Mouse (Mus musculus) embryonic facial prominence, embryonic 11.5 days (tissue): ENCODE data around the gene 4930404H24Rik. TPM values are rescaled to one million over a fixed set of nuclear protein-coding genes. Genes with fewer than 3 reads are reported as not detected.

Source experiments
- ATAC-seq: fragments of 200-750 bp; cut with Nextera tagmentation; replicated peaks from 2 replicates; pipeline ENCODE4 v1.8.0; 2017; ENCODE audit warnings: low read depth; ENCODE audit not compliant: insufficient number of reproducible peaks, low FRiP score, low TSS enrichment
- DNase-seq: peaks from one replicate; pipeline ENCODE4 v3.0.0-alpha.2; 2015; ENCODE audit warnings: low spot score
- H3K27ac ChIP-seq: fragments of 300-500 bp; sonication (generic); replicated peaks from 2 replicates; pipeline ENCODE4 v1.5.1; 2014; ENCODE audit warnings: mild to moderate bottlenecking, low read depth, low read length, control low read depth
- H3K27me3 ChIP-seq: fragments of 300-500 bp; sonication (generic); 2 replicates; pipeline ENCODE4 v1.6.1; 2014; ENCODE audit warnings: mild to moderate bottlenecking, low read length, moderate library complexity, mixed read lengths; ENCODE audit not compliant: control insufficient read depth, insufficient read depth
- H3K36me3 ChIP-seq: fragments of 300-500 bp; sonication (generic); replicated peaks from 2 replicates; pipeline ENCODE4 v1.6.1; 2014; ENCODE audit warnings: low read depth, mild to moderate bottlenecking, low read length, moderate library complexity, mixed read lengths; ENCODE audit not compliant: control insufficient read depth, insufficient read depth
- H3K4me1 ChIP-seq: fragments of 300-500 bp; sonication (generic); 2 replicates; pipeline ENCODE4 v1.6.1; 2014; ENCODE audit warnings: low read length, mixed read lengths; ENCODE audit not compliant: control insufficient read depth, insufficient read depth
- H3K4me2 ChIP-seq: fragments of 300-500 bp; sonication (generic); 2 replicates; pipeline ENCODE4 v1.6.1; 2014; ENCODE audit warnings: low read depth, mild to moderate bottlenecking, control low read depth, low read length, moderate library complexity
- H3K4me3 ChIP-seq: fragments of 300-500 bp; sonication (generic); 2 replicates; pipeline ENCODE4 v1.5.1; 2014; ENCODE audit warnings: low read depth, low read length, control low read depth
- H3K9ac ChIP-seq: fragments of 300-500 bp; sonication (generic); replicated peaks from 2 replicates; pipeline ENCODE4 v1.6.1; 2014; ENCODE audit warnings: mild to moderate bottlenecking, control low read depth, low read length
- H3K9me3 ChIP-seq: fragments of 300-500 bp; sonication (generic); replicated peaks from 2 replicates; pipeline ENCODE4 v1.6.1; 2016; ENCODE audit warnings: mild to moderate bottlenecking, low read length, inconsistent platforms, mixed read lengths; ENCODE audit not compliant: control insufficient read depth
- WGBS: fragments of 180-500 bp; shearing (Covaris S2); extraction: QIAGEN DNeasy Blood & Tissue Kit; methylation state at CpG from one replicate; pipeline ENCODE4 v1.1.7; 2014; 5-methylcytosine and 5-hydroxymethylcytosine counted together
- polyA plus RNA-seq: library from polyadenylated mRNA; unstranded; fragments of >200 nt; fragmentation: Nextera tagmentation; extraction: Ambion mirVana; gene quantifications from 2 replicates; pipeline ENCODE4 v1.2.1, GENCODE M21; 2014

The 4930404H24Rik gene
- polyA plus RNA-seq, 1 experiment from 2014 or later, result not detected

DNA sequence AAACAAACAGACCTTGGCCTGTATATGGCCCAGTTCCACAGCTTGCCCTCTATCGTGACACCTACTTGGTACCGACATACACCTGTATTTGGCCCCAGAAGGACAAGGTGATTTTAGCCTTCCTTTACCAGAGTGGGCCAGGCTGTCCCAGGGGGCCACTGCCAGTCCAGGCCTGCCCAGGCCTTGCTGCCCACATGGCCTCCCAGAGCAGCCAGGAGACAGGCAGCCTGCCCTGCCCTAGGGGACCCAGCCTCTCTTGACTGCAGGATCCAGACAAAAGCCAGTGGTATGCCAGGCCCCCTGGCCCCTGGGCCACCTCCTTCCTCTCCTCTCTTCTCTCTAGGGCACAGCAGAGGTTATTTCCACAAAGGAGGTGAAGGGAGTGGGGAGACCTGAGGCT is 15.4 kb downstream of the 4930404H24Rik start:
- Histone ChIP-seq H3K27me3 (no peaks in the 10 kb centered on the region; the same call in 1 of the 2 replicates), H3K9me3 (no peaks in the 10 kb centered on the region), H3K36me3 (no peaks in the 10 kb centered on the region), H3K9ac (no peak overlapping the region; the same call in 1 of the 2 replicates), H3K4me2 (no peak overlapping the region), H3K4me3 (no peak overlapping the region), H3K4me1 (peaks cover 9% of the 10 kb centered on the region; the same call in 1 of the 2 replicates), H3K27ac (no peak overlapping the region)
- 85% methylated on average over 2 of the region's 2 CpGs for WGBS
- no peak for DNase-seq
- no peak for ATAC-seq

DNA sequence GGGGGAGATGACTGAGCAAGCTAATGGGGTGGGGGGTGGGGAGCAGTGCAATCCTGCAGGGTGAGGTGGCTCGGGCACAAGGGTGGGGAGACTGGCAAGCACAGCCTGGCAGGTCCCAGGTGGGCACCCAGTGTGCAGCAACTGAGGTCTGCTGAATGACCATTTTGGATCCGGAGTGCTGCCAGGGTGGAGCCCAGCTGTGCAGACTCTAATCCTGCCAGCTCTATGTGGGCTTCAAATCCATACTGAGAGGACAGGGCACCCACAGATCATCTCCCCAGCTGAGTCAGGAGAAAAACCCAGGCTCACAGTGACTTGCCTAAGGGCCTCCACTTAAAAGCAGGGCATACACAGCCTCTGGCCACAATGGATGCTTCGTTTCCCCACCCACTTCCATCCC is 15.8 kb downstream of the 4930404H24Rik start:
- Histone ChIP-seq H3K9ac (no peak overlapping the region), H3K27me3 (no peaks in the 10 kb centered on the region; the same call in 1 of the 2 replicates), H3K9me3 (no peaks in the 10 kb centered on the region), H3K4me3 (no peak overlapping the region), H3K36me3 (no peaks in the 10 kb centered on the region), H3K4me1 (peaks cover 9% of the 10 kb centered on the region; the same call in 1 of the 2 replicates), H3K27ac (no peak overlapping the region), H3K4me2 (no peak overlapping the region)
- ATAC-seq (no peak), DNase-seq (no peak)
- WGBS, result 53% methylated on average over 3 of the region's 3 CpGs

DNA sequence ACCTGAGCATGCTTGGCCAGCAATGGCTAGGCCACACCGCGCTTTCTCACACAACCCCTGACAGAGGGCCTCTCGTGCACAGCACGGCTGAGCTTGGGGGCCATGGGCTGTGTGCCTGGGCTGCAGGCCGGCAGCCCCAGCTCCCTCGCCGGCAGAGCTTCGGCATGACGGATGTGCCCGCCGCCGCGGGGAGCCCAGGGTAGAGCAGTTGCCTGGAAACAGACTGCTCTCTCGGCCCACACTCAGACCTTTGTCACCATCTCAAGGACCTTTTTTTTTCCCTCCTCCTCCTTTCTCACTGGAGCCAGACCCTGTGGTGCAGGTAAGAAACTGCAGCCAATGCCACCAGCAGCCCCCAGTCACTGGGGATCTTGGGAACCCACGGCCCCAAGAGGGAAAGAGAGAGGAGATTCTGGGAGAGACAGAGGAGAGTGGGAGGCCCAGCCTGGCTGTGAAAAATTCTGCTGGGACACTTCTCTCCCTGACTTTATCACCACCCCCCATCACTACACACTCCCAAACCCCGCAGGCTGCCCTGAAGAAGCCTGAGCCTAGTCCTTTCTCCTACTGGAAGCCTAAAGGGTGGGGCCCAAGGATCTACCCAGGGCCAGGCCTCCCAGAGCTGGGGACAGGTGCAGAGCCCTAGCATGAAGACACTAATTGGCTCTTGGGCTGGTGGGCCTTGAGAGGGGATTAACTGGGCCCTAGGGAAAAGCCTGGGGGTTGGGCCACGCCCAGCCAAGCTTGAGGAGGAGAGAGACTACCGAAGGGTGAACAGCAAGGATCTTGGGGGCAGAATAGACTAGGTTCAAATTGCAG is 16.8 kb downstream of the 4930404H24Rik start:
- H3K9me3 ChIP-seq, result no peaks in the 10 kb centered on the region
- peaks cover 9% of the 10 kb centered on the region; the same call in 1 of the 2 replicates for H3K4me1 ChIP-seq
- DNase-seq, result no peak
- no peaks in the 10 kb centered on the region for H3K36me3 ChIP-seq
- peak overlapping the region; percentile 47 for H3K9ac ChIP-seq
- H3K4me2 ChIP-seq, result peak overlapping the region; percentile 2; the same call in 1 of the 2 replicates
- 15% methylated on average over 18 of the region's 18 CpGs for WGBS
- ATAC-seq, result 0 out of 2 replicates have a peak, but pooled peaks have one; percentile 38
- no peak overlapping the region for H3K4me3 ChIP-seq
- no peak overlapping the region for H3K27ac ChIP-seq
- H3K27me3 ChIP-seq, result no peaks in the 10 kb centered on the region; the same call in 1 of the 2 replicates

DNA sequence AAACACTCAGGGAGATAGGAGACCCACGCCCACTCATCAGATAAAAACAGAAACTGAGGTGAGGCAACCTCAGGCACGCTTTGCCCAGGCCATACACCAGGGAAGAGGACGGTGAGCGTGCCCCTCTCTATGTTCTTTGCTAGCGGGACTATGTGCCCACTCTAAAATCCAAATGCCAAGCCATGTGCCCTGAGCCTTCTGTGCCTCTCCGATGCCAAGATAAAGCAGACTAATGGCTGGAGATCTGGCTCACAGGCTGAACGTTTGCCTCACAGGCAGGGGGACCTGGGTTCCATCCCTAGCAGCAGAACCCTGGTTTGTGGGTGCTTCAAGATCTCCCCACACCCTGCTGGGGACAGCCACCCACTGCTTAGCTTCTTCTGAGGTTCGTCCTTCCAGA is 17.5 kb downstream of the 4930404H24Rik start:
- Histone ChIP-seq H3K27me3 (no peaks in the 10 kb centered on the region; the same call in 1 of the 2 replicates), H3K36me3 (no peaks in the 10 kb centered on the region), H3K9ac (no peak overlapping the region), H3K4me3 (no peak overlapping the region), H3K4me1 (peaks cover 9% of the 10 kb centered on the region; the same call in 1 of the 2 replicates), H3K4me2 (no peak overlapping the region), H3K27ac (no peak overlapping the region), H3K9me3 (no peaks in the 10 kb centered on the region)
- ATAC-seq (no peak), DNase-seq (no peak)
- 81% methylated on average over 8 of the region's 8 CpGs for WGBS

DNA sequence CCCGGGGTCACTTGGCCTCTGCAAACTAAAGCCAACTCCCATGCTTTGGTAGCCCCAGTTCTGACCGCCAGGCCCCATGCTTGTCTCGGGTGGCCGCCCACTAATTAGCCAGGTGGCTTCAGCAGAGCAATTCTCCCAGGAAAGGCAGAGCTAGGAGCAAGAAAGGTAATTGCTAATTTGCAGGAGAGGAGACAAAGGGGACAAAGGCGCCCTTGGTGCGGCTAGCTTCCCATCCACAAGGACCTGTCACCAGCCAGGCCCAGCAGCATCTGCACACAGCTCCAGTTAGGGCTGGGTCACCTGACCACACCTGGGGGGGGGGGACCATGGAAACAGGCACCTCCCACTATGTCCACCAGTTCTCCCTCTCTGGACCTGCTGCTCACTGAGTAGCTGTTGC is 19.0 kb downstream of the 4930404H24Rik start:
- ATAC-seq (no peak), DNase-seq (no peak)
- Histone ChIP-seq H3K36me3 (no peaks in the 10 kb centered on the region), H3K27ac (no peak overlapping the region), H3K4me3 (no peak overlapping the region), H3K9me3 (no peaks in the 10 kb centered on the region), H3K27me3 (no peaks in the 10 kb centered on the region; the same call in 1 of the 2 replicates), H3K9ac (no peak overlapping the region), H3K4me1 (peaks cover 9% of the 10 kb centered on the region; the same call in 1 of the 2 replicates), H3K4me2 (no peak overlapping the region)
- WGBS, result 41% methylated on average over 6 of the region's 6 CpGs

DNA sequence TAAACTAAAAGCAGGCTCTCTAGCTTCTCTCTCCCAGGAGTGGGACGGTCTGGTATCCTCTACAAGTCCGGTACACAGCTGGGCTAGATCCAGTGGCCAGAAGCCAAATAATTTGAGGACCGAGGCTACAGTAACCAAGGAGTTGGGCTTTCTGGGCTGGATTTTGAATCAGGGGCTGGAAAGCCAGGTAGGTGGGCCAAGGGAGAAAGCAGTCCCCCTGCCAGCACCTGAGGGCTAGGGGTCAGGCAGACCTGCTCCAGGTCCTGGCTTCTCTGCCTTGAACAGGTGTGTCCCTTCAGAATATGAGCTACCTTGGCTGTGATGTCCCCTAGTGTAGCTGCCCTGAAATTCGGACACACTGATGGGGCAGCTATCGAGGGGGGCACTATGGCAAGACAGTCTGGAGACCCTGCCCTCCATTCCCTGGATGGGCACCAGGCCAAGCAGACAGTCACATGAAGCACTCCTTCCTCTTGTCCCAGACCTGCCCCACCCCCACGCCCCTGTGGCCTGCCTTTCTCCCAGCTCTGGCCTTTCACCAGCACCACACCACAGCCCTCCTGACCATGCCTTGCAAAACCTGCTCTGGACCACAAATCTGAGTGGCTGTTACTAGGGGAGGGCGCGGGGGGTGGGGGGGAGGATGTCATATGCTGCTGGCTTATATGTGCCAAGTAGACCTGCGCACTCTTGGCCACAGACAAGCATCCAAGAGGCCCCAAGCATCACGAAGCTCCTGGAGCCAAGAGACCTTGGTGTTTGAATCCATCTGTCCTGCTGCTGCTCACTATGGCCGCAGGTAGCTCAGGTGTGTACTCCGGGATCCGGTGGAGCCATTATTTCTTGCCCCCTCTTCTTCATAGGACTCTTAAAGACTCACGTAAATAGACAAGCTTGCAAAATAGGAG is 20.1 kb downstream of the 4930404H24Rik start:
- Histone ChIP-seq H3K9me3 (no peaks in the 10 kb centered on the region), H3K4me1 (peaks cover 9% of the 10 kb centered on the region; the same call in 1 of the 2 replicates), H3K9ac (peak overlapping the region; percentile 13), H3K27me3 (no peaks in the 10 kb centered on the region; the same call in 1 of the 2 replicates), H3K4me3 (no peak overlapping the region), H3K4me2 (no peak overlapping the region), H3K27ac (no peak overlapping the region), H3K36me3 (no peaks in the 10 kb centered on the region)
- WGBS, result 82% methylated on average over 14 of the region's 14 CpGs
- DNase-seq, result no peak
- ATAC-seq, result no peak

DNA sequence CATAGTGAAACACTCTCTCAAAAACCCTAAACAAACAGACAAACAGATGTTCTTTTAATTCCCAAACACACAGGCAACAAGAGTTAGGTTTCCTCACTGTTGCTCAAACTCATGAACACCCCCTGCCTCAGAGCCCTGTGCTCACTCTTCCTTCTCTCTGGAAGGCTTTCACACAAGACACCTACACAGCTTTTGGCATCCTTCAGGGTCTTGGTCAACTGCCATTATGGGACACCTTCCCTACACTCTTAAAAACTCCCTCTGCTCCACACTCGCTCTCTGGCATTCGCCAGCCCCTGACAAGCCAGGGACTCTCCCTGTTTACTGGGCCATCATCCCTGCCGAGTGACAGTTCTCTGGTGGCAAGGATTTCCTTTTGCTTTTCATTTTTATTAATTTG is 21.4 kb downstream of the 4930404H24Rik start:
- no peak overlapping the region for H3K9ac ChIP-seq
- ATAC-seq (no peak), DNase-seq (no peak)
- H3K27me3 ChIP-seq, result no peaks in the 10 kb centered on the region; the same call in 1 of the 2 replicates
- no peak overlapping the region for H3K4me2 ChIP-seq
- no peaks in the 10 kb centered on the region for H3K36me3 ChIP-seq
- H3K27ac ChIP-seq, result no peak overlapping the region
- H3K9me3 ChIP-seq, result no peaks in the 10 kb centered on the region
- H3K4me3 ChIP-seq, result no peak overlapping the region
- peaks cover 9% of the 10 kb centered on the region; the same call in 1 of the 2 replicates for H3K4me1 ChIP-seq
- WGBS, result 86% methylated on average over 3 of the region's 3 CpGs
